18 mouse cellular contexts compared by ENCODE assay signal in genomic region chr17:5204103-5204665, GRCm38 (mm10).
DNase-seq lines count a peak whose midpoint lies in the region; ATAC-seq and TF ChIP-seq lines count a peak whose summit lies in the region.
"Had no signal": no experiment of that assay in that cellular context is flagged by ENCODE, and none has a peak within 500 bp of the region (broad histone marks: within the 10 kb centered on the region; RNA-seq: fewer than 3 reads in every experiment).

No protein-coding gene starts in this region.

- TF ChIP-seq POLR2A in liver, adult 2 months (IDR thresholded peaks at IDR 0.05; ENCODE audit: extremely low read depth, insufficient read depth, low read length) = no peak
- no peak for TF ChIP-seq POLR2A in bone marrow macrophage, adult 2 months (IDR thresholded peaks at IDR 0.05; ENCODE audit: borderline replicate concordance, low read depth, low read length)

- no peaks in the 10 kb centered on the region for H3K36me3 ChIP-seq in liver, adult 2 months (ENCODE audit: control insufficient read depth, insufficient read depth, low read length)
- H3K36me3 ChIP-seq in liver, embryonic 12.5 days = no peaks in the 10 kb centered on the region
- H3K36me3 ChIP-seq in intestine, embryonic 16.5 days (ENCODE audit: control insufficient read depth, insufficient read depth, low read length) = no peaks in the 10 kb centered on the region
- H3K36me3 ChIP-seq: embryonic facial prominence, embryonic 13.5 days; forebrain, embryonic 10.5 days had no signal

- H3K4me2 ChIP-seq in liver, embryonic 12.5 days = no peak overlapping the region
- H3K4me2 ChIP-seq in intestine, embryonic 16.5 days (ENCODE audit: low read depth, low read length) = no peak overlapping the region
- H3K4me2 ChIP-seq: embryonic facial prominence, embryonic 13.5 days; midbrain, embryonic 11.5 days had no signal

- no peaks in the 10 kb centered on the region for H3K27me3 ChIP-seq in liver, adult 2 months (ENCODE audit: control insufficient read depth, insufficient read depth, low read length)
- no peaks in the 10 kb centered on the region for H3K27me3 ChIP-seq in liver, embryonic 12.5 days (replicated peaks)
- no peaks in the 10 kb centered on the region for H3K27me3 ChIP-seq in intestine, embryonic 16.5 days (replicated peaks; ENCODE audit: control insufficient read depth, insufficient read depth, low read length)
- H3K27me3 ChIP-seq: embryonic facial prominence, embryonic 13.5 days had no signal

- DNase-seq in gastrocnemius, adult 2 months = no peak
- DNase-seq in gastrocnemius, postnatal 25 days = no peak
- DNase-seq in liver, adult 2 months (ENCODE audit: extremely low read depth, low read depth, low spot score) = peak; percentile 86
- DNase-seq in right cerebral cortex, adult 2 months (ENCODE audit: low spot score in 2 of 2) = no peak
- DNase-seq: adrenal gland, postnatal 25 days; B cell, adult 2 months; heart, postnatal 14 days; left cerebral cortex, postnatal 4 days; right cerebral cortex, postnatal 14 days; thymus, adult 2 months had no signal

- H3K9me3 ChIP-seq in liver, embryonic 12.5 days (replicated peaks) = no peaks in the 10 kb centered on the region
- no peaks in the 10 kb centered on the region for H3K9me3 ChIP-seq in intestine, embryonic 16.5 days (ENCODE audit: control insufficient read depth, low read length)
- H3K9me3 ChIP-seq: embryonic facial prominence, embryonic 13.5 days; forebrain, embryonic 10.5 days had no signal

- no peak overlapping the region for H3K4me3 ChIP-seq in gastrocnemius, adult 2 months
- H3K4me3 ChIP-seq in liver, adult 2 months (ENCODE audit: insufficient read depth, low read depth, low read length) = no peak overlapping the region
- H3K4me3 ChIP-seq in liver, embryonic 12.5 days = no peak overlapping the region
- H3K4me3 ChIP-seq in bone marrow macrophage, adult 2 months (ENCODE audit: insufficient read depth, low read length) = no peak overlapping the region
- H3K4me3 ChIP-seq in intestine, embryonic 16.5 days (ENCODE audit: low read length) = no peak overlapping the region
- H3K4me3 ChIP-seq: embryonic facial prominence, embryonic 13.5 days; forebrain, embryonic 10.5 days had no signal

- H3K9ac ChIP-seq in liver, adult 2 months (ENCODE audit: low read depth, low read length) = no peak overlapping the region
- no peak overlapping the region for H3K9ac ChIP-seq in liver, embryonic 12.5 days
- 0 out of 2 replicates have a peak overlapping the region, but pooled peaks have one; percentile 6 for H3K9ac ChIP-seq in intestine, embryonic 16.5 days (ENCODE audit: low read depth, low read length)
- H3K9ac ChIP-seq: embryonic facial prominence, embryonic 13.5 days had no signal

- 29% methylated on average over 9 of the region's 9 CpGs for WGBS in liver, adult 2 months
- WGBS in liver, embryonic 12.5 days (ENCODE audit: insufficient replicate concordance) = 83% methylated on average over 9 of the region's 9 CpGs
- 80% methylated on average over 9 of the region's 9 CpGs for WGBS in intestine, embryonic 16.5 days

- H3K79me2 ChIP-seq in liver, adult 2 months (ENCODE audit: control insufficient read depth, insufficient read depth, low read length) = peaks cover 6% of the 10 kb centered on the region; the same call in 1 of the 2 replicates

- peaks cover 19% of the 10 kb centered on the region for H3K4me1 ChIP-seq in liver, adult 2 months (ENCODE audit: control insufficient read depth, insufficient read depth, low read length)
- H3K4me1 ChIP-seq in liver, embryonic 12.5 days = peaks cover 43% of the 10 kb centered on the region
- H3K4me1 ChIP-seq in bone marrow macrophage, adult 2 months (ENCODE audit: control insufficient read depth, insufficient read depth, low read length) = peaks cover 57% of the 10 kb centered on the region
- peaks cover 29% of the 10 kb centered on the region for H3K4me1 ChIP-seq in intestine, embryonic 16.5 days (ENCODE audit: control insufficient read depth, insufficient read depth, low read length)

- 0 out of 2 replicates have a peak overlapping the region, but pooled peaks have one; percentile 0 for H3K27ac ChIP-seq in gastrocnemius, adult 2 months
- peak overlapping the region; percentile 48 for H3K27ac ChIP-seq in liver, adult 2 months (replicated peaks; ENCODE audit: insufficient read depth, low read depth, low read length)
- H3K27ac ChIP-seq in liver, embryonic 12.5 days = no peak overlapping the region
- peak overlapping the region; percentile 20; the same call in 1 of the 2 replicates for H3K27ac ChIP-seq in bone marrow macrophage, adult 2 months (ENCODE audit: insufficient read depth, low read depth, low read length)
- peak overlapping the region; percentile 53 for H3K27ac ChIP-seq in intestine, embryonic 16.5 days (ENCODE audit: low read length)
- H3K27ac ChIP-seq: embryonic facial prominence, embryonic 13.5 days; forebrain, embryonic 10.5 days; hindbrain, postnatal 0 days had no signal

- ATAC-seq in liver, embryonic 12.5 days = no peak
- peak; percentile 32 for ATAC-seq in intestine, embryonic 16.5 days
- ATAC-seq in megakaryocyte, adult 5-6 weeks (ENCODE audit: poor library complexity, severe bottlenecking) = no peak
- ATAC-seq: hindbrain, postnatal 0 days had no signal

- intact Hi-C loops in gastrocnemius, adult 2 months (cut with DNase I) = loop anchor here (5.0 kb wide), 2 partner anchors 118 to 193 kb away; no protein-coding TSS in a partner anchor

- TF ChIP-seq CTCF in gastrocnemius, adult 2 months (IDR thresholded peaks at IDR 0.05) = no peak
- no peak for TF ChIP-seq CTCF in liver, adult 2 months (IDR thresholded peaks at IDR 0.05; ENCODE audit: low read depth, low read length)
- TF ChIP-seq CTCF in bone marrow macrophage, adult 2 months (IDR thresholded peaks at IDR 0.05; ENCODE audit: low read depth, low read length) = no peak
